Mouse (Mus musculus): ENCODE data around the gene Glcci1.

Glcci1 gene

GRCm38 (mm10) chr6:8556849-8557571 is 47.6 kb downstream of the Glcci1 start:
- DNase-seq, result no peak

- no peak for DNase-seq
These were observed 51.3 kb downstream of the Glcci1 start for GRCm38 (mm10) chr6:8560682-8561081.

DNA sequence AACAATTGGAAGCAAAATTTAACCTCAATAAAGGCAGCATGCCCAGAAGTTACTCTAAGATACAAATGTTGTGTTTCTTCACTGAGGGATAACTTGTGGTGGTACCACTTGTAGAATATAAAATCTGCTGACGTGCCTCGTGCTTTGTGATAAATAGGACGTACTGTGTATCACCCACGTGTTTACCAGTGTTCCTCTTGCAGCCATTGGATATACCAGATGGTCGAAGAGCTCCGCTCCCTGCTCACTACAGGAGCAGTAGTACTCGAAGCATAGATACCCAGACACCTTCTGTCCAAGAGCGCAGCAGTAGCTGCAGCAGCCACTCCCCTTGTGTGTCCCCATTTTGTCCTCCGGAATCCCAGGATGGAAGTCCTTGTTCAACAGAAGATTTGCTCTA is 73.0 kb downstream of the Glcci1 start:
- peak; percentile 47 for DNase-seq

GRCm38 (mm10) chr6:8583892-8584291 is 74.5 kb downstream of the Glcci1 start:
- DNase-seq, result no peak

- DNase-seq, result no peak
These were observed 82.3 kb downstream of the Glcci1 start for GRCm38 (mm10) chr6:8591665-8592064.

DNA sequence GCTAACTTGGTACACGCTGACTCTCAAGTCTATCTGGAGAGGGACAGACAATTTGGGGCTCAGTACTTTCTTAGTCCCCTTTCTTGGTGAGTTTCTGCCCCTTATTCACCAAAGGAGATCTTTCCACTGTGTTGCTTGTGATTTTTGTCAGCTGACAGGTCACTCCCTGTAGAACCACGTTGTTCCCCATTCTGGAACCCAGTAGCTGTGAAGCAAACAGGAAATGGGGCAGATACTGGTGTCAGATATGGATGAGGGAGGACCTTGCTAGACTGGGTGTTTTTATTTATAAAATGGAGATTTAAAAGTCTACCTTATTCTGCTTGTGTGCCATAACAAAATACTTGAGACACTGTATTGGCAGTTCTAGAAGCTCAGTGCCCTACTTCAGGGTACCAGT is 108.0 kb downstream of the Glcci1 start:
- DNase-seq, result no peak

DNA sequence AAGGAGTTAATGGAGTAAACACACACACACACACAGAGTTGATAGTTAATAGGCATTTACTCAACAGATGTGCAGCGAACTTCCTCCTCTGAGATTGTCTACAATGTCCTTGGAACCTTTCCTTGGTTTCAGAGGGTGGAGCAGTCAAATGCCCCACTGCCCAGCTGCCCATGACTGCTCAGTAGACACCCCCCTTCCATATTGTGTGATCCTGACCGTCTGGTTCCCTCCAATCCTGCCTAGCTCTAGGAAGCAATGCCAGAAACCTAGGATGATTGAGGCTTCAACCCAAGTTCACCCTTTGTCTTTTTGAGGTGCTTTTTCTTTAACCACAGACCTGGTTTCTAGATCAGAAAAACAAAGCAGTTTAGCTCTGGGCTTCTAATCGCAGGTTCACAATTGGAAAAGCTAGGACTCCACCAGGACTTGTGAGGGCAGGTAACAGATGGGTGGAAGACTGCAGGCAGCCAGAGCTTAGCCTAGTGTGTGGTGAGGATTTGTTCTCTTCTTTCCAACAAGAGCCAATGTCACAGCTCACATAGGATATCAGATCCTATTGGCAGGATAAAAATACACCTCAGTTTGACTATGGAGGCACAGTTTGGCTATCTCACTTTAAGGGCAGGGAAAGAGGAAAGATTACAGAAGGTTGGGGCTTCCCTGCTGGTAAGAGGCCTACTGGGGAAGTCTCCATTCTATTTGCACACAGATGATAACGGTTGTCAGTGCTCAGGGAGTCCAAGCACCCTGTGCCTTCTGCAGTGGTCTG is 110.4 kb downstream of the Glcci1 start:
- DNase-seq, result peak; percentile 86

- DNase-seq, result no peak
These were observed 113.6 kb downstream of the Glcci1 start for GRCm38 (mm10) chr6:8623045-8623444.

DNA sequence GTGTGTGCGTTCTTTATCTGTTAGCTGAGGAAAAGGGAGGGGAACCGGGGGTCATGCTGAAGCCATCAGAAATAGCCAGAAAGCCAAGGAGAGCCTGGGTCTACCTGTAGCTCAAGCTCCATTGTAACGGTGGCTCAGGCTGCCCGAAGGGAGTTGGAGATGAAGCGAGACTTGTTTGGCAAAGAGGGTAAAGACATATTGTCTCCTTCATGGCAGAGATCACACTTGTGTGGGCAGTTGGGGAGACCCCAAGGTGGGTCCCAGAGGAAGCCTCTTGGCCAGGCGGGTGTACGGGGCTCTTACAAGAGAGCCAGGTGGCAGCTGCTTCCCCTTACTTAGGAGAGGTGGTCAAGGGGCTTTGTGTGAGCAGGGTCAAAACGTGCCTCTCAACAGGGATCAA is 118.8 kb downstream of the Glcci1 start:
- DNase-seq, result no peak

DNA sequence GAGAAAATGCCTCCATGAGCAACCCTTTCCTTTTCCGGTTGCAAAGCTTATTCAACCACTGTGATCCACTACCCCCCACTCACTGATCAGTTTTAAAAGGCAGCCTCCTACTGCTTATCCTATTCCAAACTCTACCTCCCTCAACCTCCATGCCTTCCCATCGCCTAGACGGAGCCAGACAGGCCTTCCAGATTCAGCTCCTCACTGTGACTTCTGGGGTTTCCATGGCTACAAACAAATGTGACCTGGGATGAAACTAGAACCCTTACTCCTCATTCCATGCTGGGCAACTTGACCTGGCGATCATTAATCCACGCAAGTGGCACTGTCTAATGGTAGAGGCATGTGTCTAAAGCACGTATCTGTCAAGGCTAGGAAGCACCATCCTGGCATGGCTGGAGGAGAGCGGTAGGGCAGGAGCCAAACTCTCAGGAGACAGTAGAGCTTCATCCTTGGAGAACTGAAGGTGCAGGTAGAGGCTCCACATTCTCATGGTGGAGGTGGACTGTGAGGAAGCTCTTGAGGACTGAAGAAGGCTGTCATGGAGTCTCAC is 119.4 kb downstream of the Glcci1 start:
- no peak for DNase-seq

- DNase-seq, result no peak
These were observed 121.1 kb downstream of the Glcci1 start for GRCm38 (mm10) chr6:8630531-8630930.

DNA sequence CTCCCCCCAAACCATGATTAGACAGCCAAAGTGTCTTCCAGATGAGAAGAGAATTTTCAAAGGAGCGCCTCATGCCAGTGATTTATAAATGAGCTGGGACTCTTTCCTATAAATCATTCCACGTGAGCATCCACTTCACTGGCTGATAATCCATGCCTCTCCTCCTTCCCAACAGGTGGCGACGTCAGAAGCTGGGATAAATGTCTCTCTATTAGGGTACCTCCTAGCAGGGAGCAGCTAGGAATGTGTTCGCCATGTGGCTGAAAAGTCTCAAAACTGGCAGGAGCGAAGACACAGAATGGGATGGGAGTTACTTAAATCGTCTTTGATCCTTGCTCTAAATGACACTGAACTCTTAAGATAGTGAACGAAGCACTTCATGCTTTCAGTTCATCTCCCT is 122.0 kb downstream of the Glcci1 start:
- no peak for DNase-seq

DNA sequence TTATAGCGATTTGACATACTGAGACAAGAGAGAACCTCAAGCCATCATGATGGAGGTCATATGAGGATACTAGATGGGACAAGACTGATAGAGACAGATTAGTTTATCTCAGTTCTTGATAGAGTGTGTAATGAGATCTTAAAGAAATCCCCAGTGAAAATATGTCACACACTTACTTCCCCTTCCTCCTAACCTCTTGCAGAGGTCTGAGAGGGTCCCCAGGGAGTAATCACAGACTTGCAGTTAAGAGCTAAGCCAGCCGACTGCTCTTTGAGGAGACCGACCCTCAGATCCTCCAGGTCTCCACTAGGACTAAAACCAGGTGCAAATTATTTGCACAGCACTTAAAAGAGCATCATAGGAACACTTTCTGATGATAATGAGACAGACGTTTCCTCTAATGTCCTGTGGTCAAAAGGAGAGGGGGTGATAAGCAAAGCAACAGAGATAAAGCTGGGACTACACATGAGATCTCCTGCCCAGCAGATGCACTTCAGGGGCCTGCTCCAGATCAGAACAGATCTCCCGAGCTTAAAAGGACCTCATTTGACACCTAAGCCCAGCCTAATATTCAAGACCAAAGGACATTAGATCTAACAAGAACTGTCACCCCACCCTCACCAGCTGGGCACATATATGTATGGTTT is 122.7 kb downstream of the Glcci1 start:
- DNase-seq, result no peak

- DNase-seq, result no peak
These were observed 123.3 kb downstream of the Glcci1 start for GRCm38 (mm10) chr6:8632701-8633100.

DNA sequence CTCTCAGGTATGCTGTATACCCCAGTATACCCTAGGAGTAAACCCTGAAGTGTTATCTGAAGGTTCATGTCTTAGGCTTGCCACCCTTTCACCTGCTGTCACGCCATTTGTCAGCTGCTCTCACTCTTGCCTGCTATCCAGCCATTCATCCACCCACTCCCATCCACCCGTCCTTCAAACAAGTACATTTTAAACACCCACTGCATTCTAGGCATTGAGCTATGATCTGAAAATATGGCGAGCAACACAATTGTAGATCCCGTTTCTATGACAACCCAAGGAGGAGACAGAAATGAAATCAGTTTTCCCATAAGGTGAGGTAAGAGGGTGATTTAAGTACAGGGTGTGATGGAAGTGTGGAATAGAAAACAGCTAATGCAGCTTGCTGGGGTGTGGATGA is 128.7 kb downstream of the Glcci1 start:
- no peak for DNase-seq

DNA sequence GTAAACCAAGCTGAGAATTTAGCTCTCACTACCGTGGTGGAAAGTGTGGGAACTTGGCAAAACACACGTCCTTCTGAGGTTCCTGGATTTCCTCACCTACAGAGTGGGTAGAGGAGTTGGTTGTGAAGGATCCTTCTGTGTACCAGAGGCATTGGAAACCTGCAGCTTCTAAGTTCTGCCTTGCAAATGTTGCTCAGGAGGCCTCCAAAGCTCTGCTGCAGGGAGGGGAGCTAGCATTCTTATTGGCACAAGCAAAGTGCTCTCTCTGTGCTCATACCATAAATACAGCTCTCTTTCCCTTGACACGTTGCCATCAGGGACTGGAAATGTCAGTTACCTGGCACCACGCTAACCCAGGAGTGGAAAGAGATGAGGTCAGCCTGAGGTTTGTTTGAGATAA is 129.5 kb downstream of the Glcci1 start:
- peak; percentile 53 for DNase-seq

DNA sequence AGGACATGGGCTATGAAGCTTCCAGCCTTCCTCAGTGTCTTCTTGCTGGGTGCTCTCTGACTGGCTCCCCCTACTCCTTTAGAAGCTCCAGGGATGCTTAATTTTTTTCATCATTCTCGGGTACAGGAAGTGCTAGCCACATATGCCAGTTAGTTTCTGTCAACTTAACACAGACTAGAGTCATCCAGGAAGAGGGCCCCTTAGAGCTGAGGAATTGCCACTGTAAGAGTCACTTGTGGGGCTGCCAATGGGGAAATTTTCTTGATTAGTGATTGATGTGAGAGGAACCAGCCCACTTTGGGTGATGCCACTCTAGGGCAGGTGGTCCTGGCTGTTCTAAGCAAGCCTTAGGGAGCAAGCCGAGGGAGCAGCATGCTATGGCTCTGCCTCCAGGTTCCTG is 130.1 kb downstream of the Glcci1 start:
- no peak for DNase-seq

- DNase-seq, result no peak
These were observed 131.5 kb downstream of the Glcci1 start for GRCm38 (mm10) chr6:8640863-8641262.

DNA sequence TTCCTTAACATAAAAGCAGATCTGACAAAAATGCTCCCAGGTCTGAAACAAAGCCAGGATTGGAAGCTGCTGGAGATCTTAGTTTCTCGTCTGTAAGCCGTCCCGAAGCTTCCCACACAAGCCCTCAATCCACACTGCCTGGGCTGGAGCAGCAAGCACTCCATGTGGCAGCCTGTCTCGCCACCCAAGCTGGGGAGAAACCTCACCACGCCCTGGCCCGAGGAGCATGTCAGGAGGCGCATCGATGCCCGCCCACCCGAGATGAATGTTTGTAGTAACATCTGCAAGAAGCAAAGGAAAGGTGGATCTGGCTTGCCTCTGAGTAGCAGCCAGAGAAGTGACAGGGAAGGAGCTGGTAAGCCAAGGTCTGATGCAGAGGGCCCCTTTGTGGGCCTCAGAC is 135.3 kb downstream of the Glcci1 start:
- DNase-seq, result no peak

DNA sequence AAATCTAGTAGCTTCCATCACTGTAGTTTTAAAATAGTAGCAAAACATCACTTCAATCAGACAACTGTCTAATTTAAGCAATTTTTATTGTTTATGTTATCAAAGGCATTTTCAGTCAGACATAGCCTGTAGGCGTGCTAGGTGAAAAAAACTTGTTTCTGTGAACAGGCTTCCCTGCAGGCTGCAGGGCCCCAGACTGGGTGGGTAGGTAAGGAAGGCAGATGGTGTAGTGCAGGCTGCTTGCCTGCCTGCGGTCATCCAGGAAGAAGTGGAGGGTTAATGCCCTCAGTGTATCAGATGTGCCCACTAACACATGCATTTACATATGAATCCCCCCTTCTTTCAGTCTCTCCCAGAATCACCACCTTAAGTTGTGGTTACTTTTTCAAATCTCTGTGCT is 136.3 kb downstream of the Glcci1 start:
- peak; percentile 52 for DNase-seq

Data from cerebellum, adult 9-11 months (tissue).